Mouse (Mus musculus) cerebellum, postnatal 25 days (tissue): ENCODE data around the gene Tlk2.
A peak's percentile ranks its signal among the peaks of the same experiment; 100 is the strongest.

ENCODE experiments used
- DNase-seq, 2 experiments: peaks; one replicate each; pipeline ENCODE4 v3.0.0; 2021; ENCODE audit warnings: mixed read lengths in 2 of 2

The Tlk2 gene

DNA sequence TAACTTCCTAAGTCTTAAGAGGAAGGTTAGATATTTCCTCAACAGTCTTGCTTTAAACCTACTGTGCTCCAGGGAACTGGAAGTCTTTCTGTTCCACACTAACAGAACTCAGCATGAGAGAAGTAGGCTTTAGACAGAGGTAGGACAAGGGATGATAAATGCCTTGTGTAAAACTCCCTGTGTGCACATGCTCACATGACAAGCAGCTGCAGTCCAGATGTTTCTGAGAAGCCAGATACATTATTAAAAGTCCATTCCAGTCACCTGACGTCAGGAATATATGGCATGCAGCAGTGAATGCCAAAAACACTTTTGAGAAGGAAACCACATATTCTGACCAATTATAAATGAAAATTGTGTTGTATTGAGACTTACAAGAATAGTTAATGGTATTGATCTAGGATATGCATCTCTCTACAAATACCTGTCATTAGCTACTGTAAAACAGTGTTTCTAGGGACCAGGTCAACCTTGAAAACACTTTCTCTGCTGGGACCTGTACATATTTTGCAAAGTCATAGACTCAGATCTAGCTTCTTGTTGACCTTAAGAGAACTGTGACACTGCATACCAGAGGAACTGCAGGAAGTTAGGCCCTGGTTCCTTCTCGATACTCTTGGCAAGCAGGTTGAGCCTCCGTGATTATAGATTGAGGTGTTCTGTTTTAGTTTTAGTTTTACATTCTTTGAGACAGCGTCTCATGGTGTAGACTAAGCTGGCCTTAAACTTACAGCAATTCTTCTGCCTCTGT, 83.2 kb downstream of the Tlk2 start:
- no peak for DNase-seq

DNA sequence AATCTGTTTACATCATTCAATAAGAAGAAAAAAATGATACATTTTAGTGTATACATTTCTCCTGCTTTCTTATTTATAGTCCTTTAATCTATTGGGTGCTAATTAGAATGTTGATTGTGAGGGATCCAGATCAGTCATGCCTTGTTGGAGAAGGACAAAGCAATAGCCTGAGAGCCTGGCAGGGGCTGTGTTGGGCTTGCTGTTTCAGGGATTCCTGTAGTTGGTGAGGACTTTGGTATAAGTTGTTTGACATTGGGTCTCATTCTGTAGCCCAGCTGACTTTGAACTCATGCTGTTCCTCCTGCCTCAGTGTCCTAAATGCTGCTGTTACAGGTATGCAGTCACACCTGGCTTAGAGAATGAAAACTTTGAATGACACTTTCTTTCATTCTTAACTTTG, 85.9 kb downstream of the Tlk2 start:
- DNase-seq: no peak

GRCm38 (mm10) chr11:105264988-105265387, 86.4 kb downstream of the Tlk2 start:
- DNase-seq: no peak

- DNase-seq: peak; percentile 43 to 74
Observed at GRCm38 (mm10) chr11:105270155-105270554, 91.5 kb downstream of the Tlk2 start.

- no peak for DNase-seq
Observed at GRCm38 (mm10) chr11:105280456-105280855, 101.8 kb downstream of the Tlk2 start.

DNA sequence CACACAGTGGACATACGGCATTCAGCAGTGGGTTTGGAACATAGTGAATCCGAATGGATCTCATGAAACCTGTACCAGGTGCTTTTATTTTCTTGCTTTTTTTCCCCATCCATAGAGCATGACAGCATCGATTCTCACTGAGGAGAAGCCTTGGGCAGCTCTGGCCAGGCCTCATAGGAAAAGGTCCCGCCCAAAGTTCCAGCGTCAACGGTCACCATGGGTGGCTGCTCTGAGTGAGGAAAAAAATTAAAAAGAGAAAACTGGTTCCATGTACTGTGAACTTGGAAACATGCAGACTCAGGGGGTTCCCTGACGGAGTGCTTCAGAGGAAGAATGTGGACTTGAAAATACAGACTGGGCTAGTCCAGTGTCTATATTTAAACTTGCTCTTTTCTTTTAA, 102.7 kb downstream of the Tlk2 start:
- no peak for DNase-seq

DNA sequence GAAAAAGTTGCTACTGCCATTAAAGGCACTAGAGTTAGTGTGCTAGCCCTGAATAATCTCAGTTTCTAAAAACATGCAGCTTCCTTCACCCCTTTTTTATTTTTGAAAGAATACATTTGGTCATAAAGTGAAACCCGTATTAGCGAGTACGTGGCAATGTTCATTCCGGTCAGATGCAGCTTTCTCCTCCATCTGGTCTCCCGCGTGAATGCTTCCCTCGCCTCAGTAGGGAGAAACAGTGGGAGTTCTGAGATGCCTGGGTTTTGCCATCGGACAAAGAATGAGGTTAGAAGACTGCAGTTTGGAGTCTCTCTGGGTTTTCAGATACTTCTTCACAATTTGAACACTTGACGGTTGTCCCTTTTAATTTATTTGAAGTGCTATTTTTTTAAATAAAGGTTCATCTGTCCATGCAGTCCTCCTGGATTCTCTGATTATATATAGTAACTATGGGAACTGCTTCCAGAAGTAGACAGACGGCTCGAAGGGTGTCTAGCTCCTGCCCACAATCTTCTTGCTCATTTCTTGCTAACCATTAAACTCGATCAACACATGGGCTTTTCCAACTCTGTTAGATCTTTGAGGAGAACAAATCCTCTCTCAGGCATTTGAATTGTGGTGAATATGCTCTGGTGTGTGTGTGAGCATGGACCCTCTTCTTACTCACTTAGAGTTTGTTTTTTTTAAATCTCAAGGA, 103.3 kb downstream of the Tlk2 start:
- peak; percentile 39 to 51 for DNase-seq

- DNase-seq: peak; percentile 22 to 36
Observed at GRCm38 (mm10) chr11:105282460-105282859, 103.9 kb downstream of the Tlk2 start.

DNA sequence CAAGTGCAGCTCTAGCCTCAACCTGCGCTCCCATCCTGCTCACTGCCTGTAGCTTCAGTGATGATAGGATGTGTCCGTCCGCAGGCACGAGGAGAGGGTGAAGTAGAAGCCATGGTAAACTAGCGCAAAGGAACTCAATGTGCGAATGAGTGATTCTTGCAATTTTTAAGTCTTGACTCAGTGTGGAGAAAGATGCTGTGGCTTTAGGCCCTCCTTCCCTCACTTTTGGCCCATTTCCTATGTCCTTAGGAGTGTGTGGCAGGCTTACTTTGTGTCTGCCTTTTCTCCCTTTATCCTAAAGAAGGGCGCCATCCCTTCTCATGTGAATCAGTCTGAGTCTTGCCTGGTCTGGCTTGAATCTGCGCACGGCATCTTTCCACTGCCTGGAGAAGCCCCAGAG, 104.4 kb downstream of the Tlk2 start:
- DNase-seq: no peak

DNA sequence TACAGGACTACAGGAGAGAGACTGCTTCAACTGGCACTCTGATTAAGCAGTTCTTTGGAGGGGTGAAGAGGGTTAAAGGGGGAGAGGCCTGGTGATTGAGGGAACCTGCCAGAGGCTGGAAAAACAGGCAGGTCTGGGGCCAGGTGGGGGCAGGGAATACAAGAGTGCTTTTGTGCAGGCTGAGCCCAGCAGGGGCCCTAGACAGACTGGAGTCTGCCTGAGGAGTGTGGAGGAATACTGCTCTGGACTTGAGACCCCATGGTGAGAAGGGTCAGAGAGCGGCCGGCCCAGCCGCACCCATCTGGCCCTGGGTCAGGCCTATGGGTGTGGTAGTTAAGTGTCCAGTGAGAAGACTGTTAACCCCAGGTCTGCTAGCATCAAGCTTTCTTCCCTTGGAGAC, 107.1 kb downstream of the Tlk2 start:
- peak in 1 of 2 experiments; percentile 34 for DNase-seq

DNA sequence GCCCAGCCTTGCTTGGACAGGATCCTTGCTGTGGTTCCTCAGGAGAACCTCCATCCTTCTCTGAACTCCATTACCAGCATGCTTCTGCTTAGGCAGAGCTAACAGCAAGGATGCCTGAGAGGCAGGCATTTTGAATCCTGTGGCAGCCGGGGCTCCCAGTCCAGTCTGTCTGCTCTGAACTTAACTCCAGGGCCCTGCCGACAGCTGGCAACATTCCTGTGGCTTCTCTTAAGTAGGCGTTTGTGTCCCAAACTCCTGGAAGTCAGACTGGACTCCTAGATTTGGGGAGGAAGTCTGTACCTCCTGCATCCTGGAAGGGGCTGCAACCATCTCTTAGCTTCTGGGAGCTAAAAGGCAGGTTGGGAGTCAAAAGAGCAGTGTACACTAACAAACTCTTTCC, 110.8 kb downstream of the Tlk2 start:
- no peak for DNase-seq

DNA sequence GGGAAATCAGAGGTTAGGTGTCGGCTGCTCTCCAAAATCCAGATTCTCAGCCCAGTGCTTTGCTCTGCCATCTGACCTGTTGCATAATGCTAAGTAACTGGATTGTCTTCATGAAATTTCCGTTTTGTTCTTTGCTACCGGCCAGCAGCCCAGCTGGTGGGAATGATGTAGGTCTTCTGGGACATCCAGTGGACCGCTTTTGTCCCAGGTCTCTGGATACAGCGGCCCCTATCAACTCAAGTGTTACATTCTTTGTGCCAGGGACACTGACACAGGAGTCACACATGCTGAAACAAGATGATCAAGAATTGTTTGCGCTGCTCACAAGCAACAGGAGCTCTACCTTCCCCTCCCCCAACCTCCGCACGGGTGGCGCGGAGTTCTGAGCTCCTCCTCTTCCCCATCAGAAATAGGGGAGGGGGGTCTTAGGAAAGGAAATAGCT, 113.1 kb downstream of the Tlk2 start:
- DNase-seq: no peak

GRCm38 (mm10) chr11:105292124-105293071, 113.8 kb downstream of the Tlk2 start, which contains the start of gene Mrc2:
Mrc2 (plus strand) TSS chr11:105292643.
- DNase-seq: peak; percentile 20 to 30

DNA sequence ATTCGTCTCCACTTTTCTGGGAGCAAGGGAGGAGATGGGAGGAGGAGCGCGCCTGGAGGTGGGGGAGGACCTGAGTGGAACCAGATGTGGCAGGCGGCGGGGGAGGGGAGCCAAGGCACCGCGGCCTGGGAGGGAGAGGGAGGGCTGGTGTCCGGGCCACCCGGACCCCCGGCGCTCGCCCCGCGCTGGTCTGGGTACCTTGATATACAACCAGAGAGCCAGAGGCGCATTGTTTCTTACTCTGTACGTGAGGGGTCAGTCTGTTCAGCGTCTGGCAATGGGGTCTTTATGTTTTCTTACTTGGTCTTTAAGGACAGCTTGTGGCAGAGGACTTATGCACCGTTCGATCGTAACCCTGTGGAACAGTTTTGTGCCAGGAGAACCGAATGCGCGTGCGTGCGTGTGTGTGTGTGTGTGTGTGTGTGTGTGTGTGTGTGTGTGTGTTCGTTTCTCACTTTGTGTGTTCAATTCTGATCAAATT, 114.5 kb downstream of the Tlk2 start:
- peak in 1 of 2 experiments; percentile 27 for DNase-seq

- DNase-seq: no peak
Observed at GRCm38 (mm10) chr11:105293901-105294494, 115.4 kb downstream of the Tlk2 start.

- no peak for DNase-seq
Observed at GRCm38 (mm10) chr11:105296084-105296483, 117.5 kb downstream of the Tlk2 start.

GRCm38 (mm10) chr11:105310197-105310596, 131.6 kb downstream of the Tlk2 start:
- DNase-seq: no peak

GRCm38 (mm10) chr11:105311291-105311975, 132.8 kb downstream of the Tlk2 start:
- DNase-seq: no peak

- DNase-seq: peak in 1 of 2 experiments; percentile 33
Observed at GRCm38 (mm10) chr11:105312311-105312942, 133.8 kb downstream of the Tlk2 start.

- DNase-seq: no peak
Observed at GRCm38 (mm10) chr11:105312972-105313632, 134.5 kb downstream of the Tlk2 start.

DNA sequence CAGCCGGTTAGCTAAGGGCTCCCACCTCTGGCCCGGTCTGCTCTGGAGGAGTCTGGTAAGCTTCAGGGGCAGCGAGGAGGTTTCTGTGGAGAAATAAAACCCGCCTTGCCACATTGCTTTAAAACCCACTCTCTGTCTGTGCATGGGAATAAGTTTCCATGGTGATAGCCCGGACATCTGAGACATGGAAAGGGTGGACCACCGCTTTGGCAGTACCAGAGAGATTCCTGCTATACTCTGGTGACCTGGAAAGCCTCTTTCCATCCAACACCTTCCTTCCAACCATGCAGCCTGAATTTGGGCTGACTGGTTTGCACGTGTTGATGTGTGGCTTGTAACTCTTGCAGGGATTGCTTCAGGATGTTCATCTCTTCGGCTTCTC, 135.0 kb downstream of the Tlk2 start:
- DNase-seq: no peak
